7 mouse cellular contexts compared by ENCODE assay signal in the genomic region with DNA sequence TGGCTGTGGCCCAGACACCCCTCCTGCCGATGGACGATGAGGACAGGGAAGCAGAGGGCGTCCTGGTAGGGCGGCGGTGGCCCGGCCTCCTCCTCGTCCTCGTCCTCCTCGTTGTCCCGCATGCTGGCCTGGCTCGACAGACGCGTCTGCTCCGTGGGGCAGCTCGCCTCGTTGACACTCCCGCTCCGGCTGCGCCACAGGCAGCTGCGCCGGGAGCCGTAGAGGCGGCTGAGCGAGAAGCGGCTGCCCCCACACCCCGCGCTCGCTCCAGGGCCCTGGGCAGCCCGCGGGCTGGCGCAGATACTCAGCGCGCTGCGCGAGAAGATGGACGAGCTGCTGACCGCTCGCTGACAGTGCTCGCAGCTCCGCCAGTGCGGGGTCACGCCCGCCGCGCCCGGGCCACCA. TPM values are rescaled to one million over a fixed set of nuclear protein-coding genes. Genes with fewer than 3 reads are reported as not detected.
A peak's percentile ranks its signal among the peaks of the same experiment; 100 is the strongest.
DNase-seq lines count a peak whose midpoint lies in the region; ATAC-seq lines count a peak whose summit lies in the region.

No protein-coding gene starts in this region.

- no peaks in the 10 kb centered on the region for H3K36me3 ChIP-seq in liver, embryonic 11.5 days (ENCODE audit: control insufficient read depth, insufficient read depth, low read length)
- H3K36me3 ChIP-seq in midbrain, embryonic 15.5 days (replicated peaks), result peaks cover 15% of the 10 kb centered on the region

- peaks cover 99% of the 10 kb centered on the region for H3K27me3 ChIP-seq in liver, embryonic 11.5 days (replicated peaks; ENCODE audit: control insufficient read depth, insufficient read depth, low read length)
- peaks cover 21% of the 10 kb centered on the region for H3K27me3 ChIP-seq in midbrain, embryonic 15.5 days (replicated peaks)

- peaks cover 17% of the 10 kb centered on the region for H3K4me1 ChIP-seq in liver, embryonic 11.5 days (replicated peaks; ENCODE audit: control insufficient read depth, insufficient read depth, low read length)
- peaks cover 36% of the 10 kb centered on the region for H3K4me1 ChIP-seq in midbrain, embryonic 15.5 days

- no peaks in the 10 kb centered on the region for H3K9me3 ChIP-seq in liver, embryonic 11.5 days (ENCODE audit: control insufficient read depth, low read length)
- no peaks in the 10 kb centered on the region for H3K9me3 ChIP-seq in midbrain, embryonic 15.5 days

- WGBS in liver, embryonic 11.5 days, result 3% methylated on average over 41 of the region's 46 CpGs
- WGBS in midbrain, embryonic 15.5 days, result 6% methylated on average over 46 of the region's 46 CpGs

- intact Hi-C loops in gastrocnemius, postnatal 14 days (cut with DNase I; ENCODE audit: low total_unique reads), result no loop called here

- DNase-seq in liver, embryonic 11.5 days (ENCODE audit: low spot score), result no peak
- no peak for DNase-seq in liver
- peak; percentile 44 for DNase-seq in embryo, embryonic 10.5 days (ENCODE audit: low spot score)
- no peak for DNase-seq in gastrocnemius, postnatal 14 days

- H3K4me3 ChIP-seq in liver, embryonic 11.5 days (ENCODE audit: low read depth, low read length), result peak overlapping the region; percentile 31; the same call in 1 of the 2 replicates
- peak overlapping the region; percentile 1; the same call in 1 of the 2 replicates for H3K4me3 ChIP-seq in midbrain, embryonic 15.5 days

- H3K4me2 ChIP-seq in liver, embryonic 11.5 days, result peak overlapping the region; percentile 54
- H3K4me2 ChIP-seq in midbrain, embryonic 15.5 days, result peak overlapping the region; percentile 15

- H3K9ac ChIP-seq in liver, embryonic 11.5 days (ENCODE audit: low read depth, low read length), result no peak overlapping the region
- H3K9ac ChIP-seq in midbrain, embryonic 15.5 days, result no peak overlapping the region

- H3K27ac ChIP-seq in liver, embryonic 11.5 days (ENCODE audit: low read depth, low read length), result no peak overlapping the region
- H3K27ac ChIP-seq in midbrain, embryonic 15.5 days, result no peak overlapping the region

- no peak for ATAC-seq in liver, embryonic 11.5 days (replicated peaks; ENCODE audit: low FRiP score)
- 0 out of 2 replicates have a peak, but pooled peaks have one; percentile 1 for ATAC-seq in granulocyte monocyte progenitor cell, adult 5-6 weeks (replicated peaks; ENCODE audit: poor library complexity, severe bottlenecking)
- no peak for ATAC-seq in midbrain, embryonic 15.5 days (replicated peaks)
- ATAC-seq in erythroid progenitor cell, adult 5-6 weeks (replicated peaks; ENCODE audit: low FRiP score, poor library complexity, severe bottlenecking), result no peak

RNA-seq across cellular contexts. Expression of gene Tmem151b, which starts 4.6 kb away (rescaled TPM):
- polyA plus RNA-seq in liver, embryonic 11.5 days (2014; fragmentation: Nextera tagmentation; extraction: Ambion mirVana), result 1.2 and 1.4 TPM in 2 replicates
- total RNA-seq in granulocyte monocyte progenitor cell, adult 5-6 weeks (2014; fragmentation: Nextera tagmentation), result not detected in 2 replicates
- not detected in 2 replicates for total RNA-seq in granulocyte monocyte progenitor cell, adult 5-6 weeks (2017)
- polyA plus RNA-seq in midbrain, embryonic 15.5 days (2015; fragmentation: Nextera tagmentation; extraction: Ambion mirVana), result 32.1 and 33.9 TPM in 2 replicates
- under 1 TPM in 1 of 2 experiments, not detected in 1; 0.06 TPM for total RNA-seq in gastrocnemius, postnatal 14 days (2021)
- total RNA-seq in erythroid progenitor cell, adult 5-6 weeks (2015; ENCODE audit: low replicate concordance), result not detected in 2 replicates
- total RNA-seq in erythroid progenitor cell, adult 5-6 weeks (2017; ENCODE audit: low replicate concordance), result not detected in 2 replicates

RNA-seq across cellular contexts. Expression of gene Nfkbie, which starts 10.6 kb away (rescaled TPM):
- 2.5 and 3.0 TPM in 2 replicates for polyA plus RNA-seq in liver, embryonic 11.5 days (2014; fragmentation: Nextera tagmentation; extraction: Ambion mirVana)
- total RNA-seq in granulocyte monocyte progenitor cell, adult 5-6 weeks (2014; fragmentation: Nextera tagmentation), result 4.6 and 7.8 TPM in 2 replicates
- total RNA-seq in granulocyte monocyte progenitor cell, adult 5-6 weeks (2017), result 4.9 and 6.0 TPM in 2 replicates
- 3.5 and 5.3 TPM in 2 replicates for polyA plus RNA-seq in midbrain, embryonic 15.5 days (2015; fragmentation: Nextera tagmentation; extraction: Ambion mirVana)
- 1 to 10 TPM; 1.1 to 1.4 TPM for total RNA-seq in gastrocnemius, postnatal 14 days (2021)
- 2.1 and 2.9 TPM in 2 replicates for total RNA-seq in erythroid progenitor cell, adult 5-6 weeks (2015; ENCODE audit: low replicate concordance)
- total RNA-seq in erythroid progenitor cell, adult 5-6 weeks (2017; ENCODE audit: low replicate concordance), result 1.7 and 3.6 TPM in 2 replicates

RNA-seq across cellular contexts. Expression of gene Slc35b2, which starts 18.8 kb away (rescaled TPM):
- 110 and 116 TPM in 2 replicates for polyA plus RNA-seq in liver, embryonic 11.5 days (2014; fragmentation: Nextera tagmentation; extraction: Ambion mirVana)
- total RNA-seq in granulocyte monocyte progenitor cell, adult 5-6 weeks (2014; fragmentation: Nextera tagmentation), result 88.5 and 124 TPM in 2 replicates
- total RNA-seq in granulocyte monocyte progenitor cell, adult 5-6 weeks (2017), result 39.3 and 77.1 TPM in 2 replicates
- 85.5 and 93.4 TPM in 2 replicates for polyA plus RNA-seq in midbrain, embryonic 15.5 days (2015; fragmentation: Nextera tagmentation; extraction: Ambion mirVana)
- total RNA-seq in gastrocnemius, postnatal 14 days (2021), result 10 to 100 TPM; 25.6 to 28.6 TPM
- total RNA-seq in erythroid progenitor cell, adult 5-6 weeks (2015; ENCODE audit: low replicate concordance), result 15.5 and 18.4 TPM in 2 replicates
- total RNA-seq in erythroid progenitor cell, adult 5-6 weeks (2017; ENCODE audit: low replicate concordance), result 10.3 and 14.0 TPM in 2 replicates

RNA-seq across cellular contexts. Expression of gene Tcte1, which starts 21.6 kb away (rescaled TPM):
- 0.14 and 0.23 TPM in 2 replicates for polyA plus RNA-seq in liver, embryonic 11.5 days (2014; fragmentation: Nextera tagmentation; extraction: Ambion mirVana)
- total RNA-seq in granulocyte monocyte progenitor cell, adult 5-6 weeks (2014; fragmentation: Nextera tagmentation), result not detected in 2 replicates
- total RNA-seq in granulocyte monocyte progenitor cell, adult 5-6 weeks (2017), result not detected in 2 replicates
- 6.0 and 6.2 TPM in 2 replicates for polyA plus RNA-seq in midbrain, embryonic 15.5 days (2015; fragmentation: Nextera tagmentation; extraction: Ambion mirVana)
- not detected for total RNA-seq in gastrocnemius, postnatal 14 days (2021)
- not detected in 2 replicates for total RNA-seq in erythroid progenitor cell, adult 5-6 weeks (2015; ENCODE audit: low replicate concordance)
- not detected in 2 replicates for total RNA-seq in erythroid progenitor cell, adult 5-6 weeks (2017; ENCODE audit: low replicate concordance)

RNA-seq across cellular contexts. Expression of gene Hsp90ab1, which starts 28.2 kb away (rescaled TPM):
- 1,837 and 1,887 TPM in 2 replicates for polyA plus RNA-seq in liver, embryonic 11.5 days (2014; fragmentation: Nextera tagmentation; extraction: Ambion mirVana)
- 1,977 and 2,073 TPM in 2 replicates for total RNA-seq in granulocyte monocyte progenitor cell, adult 5-6 weeks (2014; fragmentation: Nextera tagmentation)
- 2,383 and 2,522 TPM in 2 replicates for total RNA-seq in granulocyte monocyte progenitor cell, adult 5-6 weeks (2017)
- polyA plus RNA-seq in midbrain, embryonic 15.5 days (2015; fragmentation: Nextera tagmentation; extraction: Ambion mirVana), result 1,488 and 1,537 TPM in 2 replicates
- total RNA-seq in gastrocnemius, postnatal 14 days (2021), result 100 to 1,000 TPM; 735 to 778 TPM
- 200 and 204 TPM in 2 replicates for total RNA-seq in erythroid progenitor cell, adult 5-6 weeks (2015; ENCODE audit: low replicate concordance)
- total RNA-seq in erythroid progenitor cell, adult 5-6 weeks (2017; ENCODE audit: low replicate concordance), result 235 and 237 TPM in 2 replicates
